Mouse (Mus musculus): ENCODE measurements around the gene Gpsm3. TPM values are rescaled to one million over a fixed set of nuclear protein-coding genes. Genes with fewer than 3 reads are reported as not detected.

Gene Gpsm3
- total and polyA plus RNA-seq, 2 experiments from 2014 or later: 4.8 to 5.4 TPM

- ATAC-seq (no peak), DNase-seq (ENCODE audit: low spot score) (no peak)
- no peak overlapping the region for H3K4me3 ChIP-seq (ENCODE audit: low read length)
These were observed 765 bp downstream of the Gpsm3 start for GRCm38 (mm10) chr17:34590154-34590987.

GRCm38 (mm10) chr17:34591029-34591993, 1.7 kb downstream of the Gpsm3 start, which contains the start of gene Pbx2:
Pbx2 (plus strand) TSS chr17:34591266.
- ATAC-seq (no peak), DNase-seq (ENCODE audit: low spot score) (peak; percentile 29)
- Histone ChIP-seq H3K4me3 (ENCODE audit: low read length) (peak within 1 kb of the TSS; percentile 85), H3K27ac (peak within 1 kb of the TSS; percentile 96), H3K9ac (replicated peaks; ENCODE audit: low read length) (peak within 1 kb of the TSS; percentile 96), H3K4me1 (ENCODE audit: insufficient read depth, low read length) (peaks cover 25% of the 10 kb centered on the region), H3K9me3 (ENCODE audit: low read length) (no peaks in the 10 kb centered on the region), H3K36me3 (ENCODE audit: insufficient read depth, low read length) (peaks cover 19% of the 10 kb centered on the region; the same call in 1 of the 2 replicates), H3K4me2 (ENCODE audit: low read depth, low read length) (peak within 1 kb of the TSS; percentile 97), H3K27me3 (ENCODE audit: insufficient read depth, low read length) (no peaks in the 10 kb centered on the region)
- WGBS: 4% methylated on average over 21 of the region's 21 CpGs
- TF ChIP-seq CTCF (IDR thresholded peaks at IDR 0.05; ENCODE audit: low read depth): no peak

More at GRCm38 (mm10) chr17:34590154-34590987, 765 bp downstream of the Gpsm3 start:
- 66% methylated on average over 13 of the region's 15 CpGs for WGBS
- Histone ChIP-seq H3K4me1 (ENCODE audit: insufficient read depth, low read length) (peaks cover 25% of the 10 kb centered on the region), H3K27me3 (ENCODE audit: insufficient read depth, low read length) (no peaks in the 10 kb centered on the region), H3K9me3 (ENCODE audit: low read length) (no peaks in the 10 kb centered on the region), H3K4me2 (ENCODE audit: low read depth, low read length) (0 out of 2 replicates have a peak overlapping the region, but pooled peaks have one; percentile 11), H3K27ac (peak overlapping the region; percentile 96; the same call in 1 of the 2 replicates), H3K36me3 (ENCODE audit: insufficient read depth, low read length) (peaks cover 9% of the 10 kb centered on the region; the same call in 1 of the 2 replicates), H3K9ac (replicated peaks; ENCODE audit: low read length) (no peak overlapping the region)
- no peak for TF ChIP-seq CTCF (IDR thresholded peaks at IDR 0.05; ENCODE audit: low read depth)

- Histone ChIP-seq H3K4me1 (ENCODE audit: insufficient read depth, low read length) (peaks cover 25% of the 10 kb centered on the region), H3K4me3 (ENCODE audit: low read length) (peak overlapping the region; percentile 85), H3K27ac (peak overlapping the region; percentile 96), H3K36me3 (ENCODE audit: insufficient read depth, low read length) (peaks cover 22% of the 10 kb centered on the region; the same call in 1 of the 2 replicates), H3K9me3 (ENCODE audit: low read length) (no peaks in the 10 kb centered on the region), H3K9ac (replicated peaks; ENCODE audit: low read length) (peak overlapping the region; percentile 96), H3K4me2 (ENCODE audit: low read depth, low read length) (peak overlapping the region; percentile 97), H3K27me3 (ENCODE audit: insufficient read depth, low read length) (no peaks in the 10 kb centered on the region)
- peak; percentile 50 for ATAC-seq
- peak; percentile 92 for DNase-seq (ENCODE audit: low spot score)
- TF ChIP-seq CTCF (IDR thresholded peaks at IDR 0.05; ENCODE audit: low read depth): no peak
- WGBS: 2% methylated on average over 26 of the region's 35 CpGs
These were observed 2.4 kb downstream of the Gpsm3 start for GRCm38 (mm10) chr17:34591994-34592375.

GRCm38 (mm10) chr17:34592581-34593549, 3.3 kb downstream of the Gpsm3 start:
- no peaks in the 10 kb centered on the region for H3K9me3 ChIP-seq (ENCODE audit: low read length)
- H3K4me3 ChIP-seq (ENCODE audit: low read length): peak overlapping the region; percentile 85
- WGBS: 2% methylated on average over 31 of the region's 32 CpGs
- DNase-seq (ENCODE audit: low spot score) (peak; percentile 58), ATAC-seq (peak; percentile 21)
- H3K4me1 ChIP-seq (ENCODE audit: insufficient read depth, low read length): peaks cover 25% of the 10 kb centered on the region
- no peaks in the 10 kb centered on the region for H3K27me3 ChIP-seq (ENCODE audit: insufficient read depth, low read length)
- peak overlapping the region; percentile 97 for H3K4me2 ChIP-seq (ENCODE audit: low read depth, low read length)
- H3K27ac ChIP-seq: peak overlapping the region; percentile 96
- TF ChIP-seq CTCF (IDR thresholded peaks at IDR 0.05; ENCODE audit: low read depth): no peak
- peak overlapping the region; percentile 96 for H3K9ac ChIP-seq (replicated peaks; ENCODE audit: low read length)
- peaks cover 22% of the 10 kb centered on the region; the same call in 1 of the 2 replicates for H3K36me3 ChIP-seq (ENCODE audit: insufficient read depth, low read length)

GRCm38 (mm10) chr17:34593752-34594525, 4.3 kb downstream of the Gpsm3 start:
- peak overlapping the region; percentile 85 for H3K4me3 ChIP-seq (ENCODE audit: low read length)
- peak overlapping the region; percentile 96 for H3K9ac ChIP-seq (replicated peaks; ENCODE audit: low read length)
- H3K4me2 ChIP-seq (ENCODE audit: low read depth, low read length): peak overlapping the region; percentile 97
- no peaks in the 10 kb centered on the region for H3K9me3 ChIP-seq (ENCODE audit: low read length)
- peak overlapping the region; percentile 96 for H3K27ac ChIP-seq
- peaks cover 22% of the 10 kb centered on the region; the same call in 1 of the 2 replicates for H3K36me3 ChIP-seq (ENCODE audit: insufficient read depth, low read length)
- ATAC-seq (no peak), DNase-seq (ENCODE audit: low spot score) (peak; percentile 54)
- no peaks in the 10 kb centered on the region for H3K27me3 ChIP-seq (ENCODE audit: insufficient read depth, low read length)
- peak; percentile 22 for TF ChIP-seq CTCF (IDR thresholded peaks at IDR 0.05; ENCODE audit: low read depth)
- 43% methylated on average over 33 of the region's 34 CpGs for WGBS
- peaks cover 25% of the 10 kb centered on the region for H3K4me1 ChIP-seq (ENCODE audit: insufficient read depth, low read length)

Measured in hindbrain, postnatal 0 days (tissue).